Mouse (Mus musculus) heart, postnatal 25 days (tissue): ENCODE results near the gene Aim2. TPM values are rescaled to one million over a fixed set of nuclear protein-coding genes. Genes with fewer than 3 reads are reported as not detected.

Experiments used
- DNase-seq: peaks from one replicate; pipeline ENCODE4 v3.0.0; 2022; ENCODE audit warnings: low spot score
- intact Hi-C: fragments of 180-260 bp; cut with DNase I; formaldehyde crosslinking; loops from one replicate; pipeline ENCODE4 v1.15.1; 2025
- total RNA-seq, 2 experiments: library from RNA; stranded (reverse); gene quantifications; 2 replicates each; pipeline ENCODE4 v1.2.3; 2021

Aim2 gene
- total RNA-seq, 2 experiments from 2014 or later: 1.2 to 1.6 TPM

- no peak for DNase-seq
- intact Hi-C loops: no loop called here
These were observed 8.3 kb upstream of the Aim2 start for GRCm38 (mm10) chr1:173342425-173342824.

- DNase-seq: no peak
- intact Hi-C loops: no loop called here
These were observed 6.7 kb upstream of the Aim2 start for GRCm38 (mm10) chr1:173343934-173344333.

GRCm38 (mm10) chr1:173345112-173345511 lies 5.6 kb upstream of the Aim2 start:
- intact Hi-C loops: no loop called here
- no peak for DNase-seq

GRCm38 (mm10) chr1:173348527-173348926 lies 2.2 kb upstream of the Aim2 start:
- intact Hi-C loops: no loop called here
- DNase-seq: no peak

GRCm38 (mm10) chr1:173349192-173349591 lies 1.5 kb upstream of the Aim2 start:
- no peak for DNase-seq
- intact Hi-C loops: no loop called here

GRCm38 (mm10) chr1:173349946-173350345 lies 733 bp upstream of the Aim2 start:
- no peak for DNase-seq
- intact Hi-C loops: no loop called here

- intact Hi-C loops: no loop called here
These were observed 4.6 kb downstream of the Aim2 start for GRCm38 (mm10) chr1:173355107-173355846.

GRCm38 (mm10) chr1:173356699-173357098 lies 6.0 kb downstream of the Aim2 start:
- intact Hi-C loops: no loop called here
- no peak for DNase-seq

More at GRCm38 (mm10) chr1:173355107-173355846, 4.6 kb downstream of the Aim2 start:
- no peak for DNase-seq

GRCm38 (mm10) chr1:173357799-173358198 lies 7.1 kb downstream of the Aim2 start:
- DNase-seq: no peak

GRCm38 (mm10) chr1:173359590-173360290 lies 9.1 kb downstream of the Aim2 start:
- DNase-seq: no peak
- intact Hi-C loops: loop anchor here (2.0 kb wide), 1 partner anchor 19 kb away; no protein-coding TSS in a partner anchor

More at GRCm38 (mm10) chr1:173357799-173358198, 7.1 kb downstream of the Aim2 start:
- intact Hi-C loops: no loop called here

GRCm38 (mm10) chr1:173361651-173362050 lies 11.0 kb downstream of the Aim2 start:
- intact Hi-C loops: loop anchor here (2.0 kb wide), 1 partner anchor 21 kb away; no protein-coding TSS in a partner anchor
- no peak for DNase-seq

- intact Hi-C loops: no loop called here
- DNase-seq: no peak
These were observed 12.8 kb downstream of the Aim2 start for GRCm38 (mm10) chr1:173363436-173363835.

- DNase-seq: no peak
- intact Hi-C loops: no loop called here
These were observed 13.6 kb downstream of the Aim2 start for GRCm38 (mm10) chr1:173364125-173364800.

GRCm38 (mm10) chr1:173365970-173366409 lies 15.3 kb downstream of the Aim2 start:
- DNase-seq: no peak
- intact Hi-C loops: no loop called here

- intact Hi-C loops: no loop called here
- DNase-seq: no peak
These were observed 16.1 kb downstream of the Aim2 start for GRCm38 (mm10) chr1:173366701-173367355.

- no peak for DNase-seq
- intact Hi-C loops: no loop called here
These were observed 16.8 kb downstream of the Aim2 start, which contains the start of gene Cadm3 for GRCm38 (mm10) chr1:173367356-173368046. Gene Cadm3 (minus strand): TSS chr1:173367695.

GRCm38 (mm10) chr1:173369611-173370010 lies 18.9 kb downstream of the Aim2 start:
- intact Hi-C loops: no loop called here
- no peak for DNase-seq

GRCm38 (mm10) chr1:173370456-173370855 lies 19.8 kb downstream of the Aim2 start:
- no peak for DNase-seq

GRCm38 (mm10) chr1:173371586-173371985 lies 20.9 kb downstream of the Aim2 start:
- no peak for DNase-seq
- intact Hi-C loops: no loop called here

More at GRCm38 (mm10) chr1:173370456-173370855, 19.8 kb downstream of the Aim2 start:
- intact Hi-C loops: no loop called here
